Mouse (Mus musculus): Measurements from ENCODE around the gene Stxbp4.

Stxbp4 gene

GRCm38 (mm10) chr11:90570646-90571259, 67.1 kb downstream of the Stxbp4 start:
- no peak for DNase-seq (ENCODE audit: extremely low spot score, low read depth, low spot score)

GRCm38 (mm10) chr11:90558359-90559047, 79.4 kb downstream of the Stxbp4 start:
- DNase-seq (ENCODE audit: extremely low spot score, low read depth, low spot score): no peak

- DNase-seq (ENCODE audit: extremely low spot score, low read depth, low spot score): no peak
These were observed 81.4 kb downstream of the Stxbp4 start for GRCm38 (mm10) chr11:90556517-90556916.

- no peak for DNase-seq (ENCODE audit: extremely low spot score, low read depth, low spot score)
These were observed 83.9 kb downstream of the Stxbp4 start for GRCm38 (mm10) chr11:90553963-90554362.

GRCm38 (mm10) chr11:90552303-90553201, 85.3 kb downstream of the Stxbp4 start:
- DNase-seq (ENCODE audit: extremely low spot score, low read depth, low spot score): no peak

GRCm38 (mm10) chr11:90548560-90548959, 89.3 kb downstream of the Stxbp4 start:
- DNase-seq (ENCODE audit: extremely low spot score, low read depth, low spot score): no peak

GRCm38 (mm10) chr11:90538636-90539263, 99.1 kb downstream of the Stxbp4 start:
- DNase-seq (ENCODE audit: extremely low spot score, low read depth, low spot score): no peak

GRCm38 (mm10) chr11:90525311-90525710, 112.6 kb downstream of the Stxbp4 start:
- DNase-seq (ENCODE audit: extremely low spot score, low read depth, low spot score): no peak

- DNase-seq (ENCODE audit: extremely low spot score, low read depth, low spot score): no peak
These were observed 116.8 kb downstream of the Stxbp4 start for GRCm38 (mm10) chr11:90521040-90521439.

GRCm38 (mm10) chr11:90517750-90518149, 120.1 kb downstream of the Stxbp4 start:
- no peak for DNase-seq (ENCODE audit: extremely low spot score, low read depth, low spot score)

GRCm38 (mm10) chr11:90512538-90513219, 125.2 kb downstream of the Stxbp4 start:
- DNase-seq (ENCODE audit: extremely low spot score, low read depth, low spot score): no peak

- no peak for DNase-seq (ENCODE audit: extremely low spot score, low read depth, low spot score)
These were observed 136.0 kb downstream of the Stxbp4 start for GRCm38 (mm10) chr11:90501846-90502245.

- DNase-seq (ENCODE audit: extremely low spot score, low read depth, low spot score): no peak
These were observed 138.0 kb downstream of the Stxbp4 start for GRCm38 (mm10) chr11:90499918-90500317.

GRCm38 (mm10) chr11:90498461-90498860, 139.4 kb downstream of the Stxbp4 start:
- no peak for DNase-seq (ENCODE audit: extremely low spot score, low read depth, low spot score)

- DNase-seq (ENCODE audit: extremely low spot score, low read depth, low spot score): no peak
These were observed 142.9 kb downstream of the Stxbp4 start for GRCm38 (mm10) chr11:90494981-90495380.

GRCm38 (mm10) chr11:90492511-90492910, 145.4 kb downstream of the Stxbp4 start:
- DNase-seq (ENCODE audit: extremely low spot score, low read depth, low spot score): no peak

- no peak for DNase-seq (ENCODE audit: extremely low spot score, low read depth, low spot score)
These were observed 148.7 kb downstream of the Stxbp4 start for GRCm38 (mm10) chr11:90489166-90489565.

- no peak for DNase-seq (ENCODE audit: extremely low spot score, low read depth, low spot score)
These were observed 150.2 kb downstream of the Stxbp4 start for GRCm38 (mm10) chr11:90487686-90488085.

- no peak for DNase-seq (ENCODE audit: extremely low spot score, low read depth, low spot score)
These were observed 152.9 kb downstream of the Stxbp4 start for GRCm38 (mm10) chr11:90484750-90485637.

GRCm38 (mm10) chr11:90483766-90484165, 154.1 kb downstream of the Stxbp4 start:
- DNase-seq (ENCODE audit: extremely low spot score, low read depth, low spot score): no peak
